Mouse (Mus musculus): Measurements from ENCODE around the gene Mast1.

Gene Mast1

DNA sequence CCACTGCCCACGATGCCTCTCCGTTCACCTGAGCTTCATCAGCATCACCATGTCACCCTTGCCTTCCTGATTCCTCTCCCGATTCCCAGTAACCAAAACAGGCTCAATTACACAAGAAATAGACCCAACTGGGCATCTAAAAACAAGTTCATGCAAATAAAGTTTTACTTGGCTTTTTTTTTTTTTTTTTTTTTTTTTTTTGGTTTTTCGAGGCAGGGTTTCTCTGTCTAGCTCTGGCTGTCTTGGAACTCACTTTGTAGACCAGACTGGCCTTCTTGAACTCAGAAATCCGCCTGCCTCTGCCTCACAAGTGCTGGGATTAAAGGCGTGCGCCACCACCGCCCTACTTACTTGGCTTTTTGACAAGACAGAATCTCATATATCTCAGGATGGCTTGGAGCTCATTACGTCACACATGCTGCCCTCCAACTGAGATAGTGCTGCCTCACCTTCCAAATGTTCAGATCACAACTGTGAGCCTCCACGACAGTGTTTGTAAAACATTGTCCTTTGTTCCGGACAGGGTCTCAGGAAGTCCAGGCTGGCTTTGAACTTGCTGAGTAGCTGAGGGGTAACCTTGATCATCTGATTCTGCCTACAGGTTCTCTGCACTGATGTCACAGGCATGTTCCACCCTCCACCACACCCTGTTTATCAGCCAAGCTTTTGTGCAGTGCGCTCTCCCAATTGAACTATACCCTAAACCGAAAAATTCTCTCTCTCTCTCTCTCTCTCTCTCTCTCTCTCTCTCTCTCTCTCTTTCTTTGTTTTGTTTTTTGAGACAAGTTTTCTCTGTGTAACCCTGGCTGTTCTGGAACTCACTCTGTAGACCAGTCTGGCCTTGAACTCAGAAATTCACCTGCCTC lies 694 bp upstream of the Mast1 start:
- no peak for DNase-seq

DNA sequence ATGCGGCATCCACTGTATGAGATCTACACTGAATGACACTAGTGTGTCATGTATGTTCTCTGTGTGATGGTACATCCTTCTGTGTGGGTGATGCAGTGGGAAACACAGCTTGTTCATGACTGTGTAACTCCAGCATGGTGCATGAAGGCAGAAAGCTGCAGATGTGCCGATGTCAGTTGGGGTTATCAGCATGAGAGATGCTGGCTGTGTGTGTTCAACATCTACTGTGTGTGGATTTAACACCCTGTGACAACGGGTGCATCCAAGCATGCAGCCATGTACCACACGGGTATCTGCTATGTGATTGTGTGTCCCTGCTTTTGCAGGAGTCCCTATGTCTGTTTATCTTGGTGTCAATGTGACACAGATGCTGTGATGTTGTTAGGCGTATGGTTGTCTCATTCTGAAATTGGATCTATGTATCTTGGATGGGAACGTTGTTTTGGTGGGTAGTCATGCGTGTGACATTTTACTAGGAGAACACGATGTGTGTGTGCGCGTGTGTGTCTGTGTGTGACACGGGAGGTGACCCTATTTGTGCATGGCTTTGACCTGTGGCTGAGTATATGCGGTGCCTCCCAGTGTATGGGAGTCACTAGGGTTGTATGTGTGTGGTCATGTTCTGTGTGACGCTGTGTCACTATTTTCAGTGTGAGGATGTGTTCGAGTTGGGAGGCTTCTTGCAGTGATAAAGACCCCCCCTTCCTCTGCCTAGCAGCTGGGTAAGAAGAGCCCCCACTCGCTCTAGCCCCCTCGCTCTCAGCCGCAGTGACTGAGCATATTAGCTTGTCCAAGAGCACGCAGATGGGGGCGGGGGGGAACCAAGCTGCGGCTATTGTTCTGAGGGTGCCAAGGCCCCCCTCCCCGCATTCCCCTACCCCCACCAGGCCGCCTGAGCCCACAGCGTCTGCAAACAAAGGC lies 858 bp downstream of the Mast1 start:
- no peak for DNase-seq

GRCm38 (mm10) chr8:84935489-84935888 lies 1.7 kb downstream of the Mast1 start:
- DNase-seq = no peak

GRCm38 (mm10) chr8:84934860-84935259 lies 2.3 kb downstream of the Mast1 start:
- no peak for DNase-seq

GRCm38 (mm10) chr8:84933767-84934559 lies 3.2 kb downstream of the Mast1 start:
- DNase-seq = no peak

- no peak for DNase-seq
These were observed 6.6 kb downstream of the Mast1 start for GRCm38 (mm10) chr8:84930582-84930981.

DNA sequence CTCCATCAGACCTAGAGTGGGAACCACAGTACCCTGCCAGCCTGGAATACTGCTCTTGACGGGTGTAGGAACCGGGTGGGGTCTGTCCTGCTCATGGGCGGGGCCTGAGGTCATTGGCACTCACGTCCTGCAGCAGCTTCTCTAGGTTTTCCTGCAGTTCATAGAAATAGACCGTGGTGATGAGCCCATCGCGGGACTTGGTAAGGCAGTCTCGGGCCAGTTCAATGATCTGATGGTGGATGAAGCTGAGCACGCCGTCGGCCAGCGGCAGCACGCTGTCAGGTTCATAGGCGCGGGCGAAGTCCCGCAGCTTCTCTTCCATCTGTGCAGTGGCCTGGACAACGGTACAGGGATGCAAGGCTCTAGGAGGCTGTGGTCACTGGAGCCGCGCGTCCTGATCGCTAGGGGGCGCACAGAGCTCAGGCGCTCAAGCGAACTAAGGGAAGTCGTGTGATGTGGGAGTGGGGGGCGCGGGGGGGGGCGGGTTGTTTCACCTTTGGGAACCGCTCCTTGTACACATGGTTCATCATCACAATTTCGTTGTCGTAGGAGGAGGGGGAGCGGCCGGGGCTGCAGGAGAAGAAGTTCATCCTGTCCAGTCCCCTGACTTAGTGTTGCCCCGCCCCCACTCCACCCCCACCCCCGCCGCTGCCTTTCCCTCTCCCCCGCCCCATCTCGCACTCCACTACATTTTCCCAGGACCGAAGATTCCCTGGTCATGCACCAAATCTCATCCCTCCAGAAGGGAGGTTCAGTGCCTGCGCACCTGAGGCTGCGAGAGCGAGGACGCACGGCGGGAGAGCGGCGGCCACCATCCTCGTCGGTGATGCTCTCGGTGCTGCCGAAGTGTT lies 8.5 kb downstream of the Mast1 start:
- peak; percentile 69 for DNase-seq

DNA sequence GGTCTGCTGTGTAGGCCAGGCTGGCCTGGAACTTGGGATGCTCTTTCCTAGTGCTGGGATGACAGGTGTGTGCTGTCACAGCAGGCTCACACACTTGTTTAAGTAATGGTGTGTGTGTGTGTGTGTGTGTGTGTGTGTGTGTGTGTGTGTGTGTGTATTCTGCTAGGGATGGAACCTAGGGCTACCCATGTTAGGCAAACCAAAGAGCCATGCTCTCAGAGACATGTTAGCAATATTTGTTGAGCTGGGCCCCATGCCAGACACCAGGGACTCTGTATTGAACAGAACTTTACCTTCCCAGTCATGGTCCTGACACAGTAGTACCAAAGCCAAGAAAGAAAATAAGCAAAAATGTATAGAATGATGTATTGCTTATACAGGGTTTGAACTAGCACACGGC lies 9.6 kb downstream of the Mast1 start:
- DNase-seq = no peak

DNA sequence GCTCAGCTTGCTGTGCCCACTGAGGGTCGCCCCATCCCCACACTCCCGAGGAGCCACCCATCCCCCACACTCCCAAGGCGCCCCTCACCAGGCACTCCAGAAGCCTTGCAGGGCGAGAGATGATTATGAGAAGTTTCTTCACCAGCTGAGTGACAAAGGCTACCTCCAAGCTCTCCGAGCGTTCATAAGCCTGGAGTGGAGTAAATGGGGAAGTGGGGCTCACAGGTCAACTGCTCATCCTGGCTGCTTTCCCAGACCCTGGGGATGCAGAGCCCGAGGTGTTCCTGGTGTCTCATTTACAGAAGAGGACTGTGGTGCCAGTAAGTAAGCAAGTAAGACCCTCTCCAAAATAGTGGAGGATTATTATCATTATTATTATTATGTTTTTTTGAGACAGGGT lies 11.6 kb downstream of the Mast1 start:
- no peak for DNase-seq

- DNase-seq = no peak
These were observed 15.6 kb downstream of the Mast1 start for GRCm38 (mm10) chr8:84921596-84921995.

- no peak for DNase-seq
These were observed 18.5 kb downstream of the Mast1 start for GRCm38 (mm10) chr8:84918646-84919045.

DNA sequence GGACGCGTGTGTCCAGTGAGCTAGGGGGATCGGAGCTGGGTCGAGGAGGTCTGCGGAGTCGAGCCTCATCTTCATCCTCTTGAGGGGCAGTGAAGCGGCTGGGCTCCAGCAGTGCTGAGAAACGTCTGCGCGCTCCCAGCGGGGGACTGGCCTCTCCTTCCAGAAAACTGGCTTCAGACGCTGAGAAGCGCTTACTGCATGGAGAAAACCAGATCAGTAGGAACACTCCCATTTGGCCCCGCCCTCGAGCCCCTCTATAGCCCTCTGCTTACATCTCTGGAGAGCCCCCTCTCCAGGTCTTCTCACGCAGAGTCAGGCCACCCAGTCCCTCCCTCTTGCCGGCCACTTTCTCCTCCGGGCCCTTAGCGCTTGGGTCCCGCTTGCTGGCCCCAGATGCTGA lies 19.4 kb downstream of the Mast1 start:
- DNase-seq = no peak

DNA sequence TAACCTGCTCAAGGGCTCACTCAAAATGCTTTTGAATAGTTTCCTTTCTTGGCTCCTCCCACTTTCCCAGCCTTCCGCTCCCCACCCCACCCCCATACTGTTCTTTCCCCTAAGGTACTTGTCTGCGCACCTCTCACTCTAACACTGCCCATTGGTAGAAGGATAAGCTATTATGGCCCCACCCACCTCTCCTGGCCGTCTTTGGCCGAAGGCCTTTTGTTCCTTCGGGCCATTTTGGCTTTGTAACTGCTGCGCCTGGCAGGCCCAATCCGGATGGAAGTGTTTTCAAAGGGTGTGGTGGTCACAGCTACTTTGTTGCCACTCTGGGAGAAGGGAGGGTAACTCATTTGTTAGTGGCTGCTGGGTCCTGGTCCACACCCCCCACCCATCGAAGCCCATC lies 21.9 kb downstream of the Mast1 start:
- DNase-seq = no peak

- DNase-seq = peak; percentile 51
These were observed 23.2 kb downstream of the Mast1 start for GRCm38 (mm10) chr8:84913960-84914359.

DNA sequence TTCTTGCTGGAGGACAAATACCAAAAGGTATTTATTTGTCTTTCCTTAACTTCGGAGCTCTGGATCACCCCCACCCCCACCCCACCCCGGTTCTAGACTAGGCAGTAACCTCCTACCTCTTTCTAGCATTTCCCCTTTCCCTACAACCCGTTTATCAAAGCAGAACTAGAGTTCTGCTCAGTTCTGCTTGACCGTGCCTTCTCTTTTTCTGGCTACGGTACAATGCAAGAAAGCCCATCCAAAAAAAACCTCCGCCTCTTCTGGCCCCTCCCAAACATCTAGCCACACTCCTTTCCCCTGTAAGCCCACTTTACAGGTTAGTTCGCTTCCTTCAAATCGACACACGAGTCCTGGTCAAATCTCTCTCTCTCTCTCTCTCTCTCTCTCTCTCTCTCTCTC lies 23.7 kb downstream of the Mast1 start:
- no peak for DNase-seq

- peak; percentile 79 for DNase-seq
These were observed 24.2 kb downstream of the Mast1 start for GRCm38 (mm10) chr8:84912895-84913501.

GRCm38 (mm10) chr8:84912391-84912790 lies 24.8 kb downstream of the Mast1 start:
- no peak for DNase-seq

DNA sequence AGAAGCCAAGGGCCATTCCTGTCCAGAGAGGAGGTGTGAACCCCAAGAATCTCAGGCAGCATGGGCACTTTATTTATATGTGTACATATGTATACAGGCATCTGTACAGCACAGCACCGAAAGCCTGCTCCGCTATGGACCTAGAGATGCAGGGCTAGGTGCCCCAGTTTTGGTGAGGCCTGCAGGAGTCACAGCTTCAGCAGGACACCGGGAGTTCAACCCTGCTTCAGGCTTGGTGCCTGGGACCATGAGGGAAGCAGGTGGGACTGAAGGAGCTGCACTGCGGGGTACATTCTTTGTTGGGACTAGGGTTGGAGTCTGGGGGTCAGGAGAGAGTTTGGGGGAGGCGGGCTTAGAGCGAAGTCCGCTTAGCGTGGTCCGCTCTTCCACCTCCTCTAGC lies 25.3 kb downstream of the Mast1 start:
- no peak for DNase-seq

GRCm38 (mm10) chr8:84910551-84910950 lies 26.6 kb downstream of the Mast1 start:
- DNase-seq = no peak

- DNase-seq = no peak
These were observed 27.2 kb downstream of the Mast1 start for GRCm38 (mm10) chr8:84909949-84910348.

GRCm38 (mm10) chr8:84909162-84909767 lies 27.9 kb downstream of the Mast1 start:
- no peak for DNase-seq
